Mouse (Mus musculus) left cerebral cortex, adult 9 months (tissue): Measurements from ENCODE around the gene Olfr1417.

Source experiments
- DNase-seq, 2 experiments: peaks; one replicate each; pipeline ENCODE4 v3.0.0; 2022; ENCODE audit warnings: low spot score in 2 of 2

Olfr1417 gene

DNA sequence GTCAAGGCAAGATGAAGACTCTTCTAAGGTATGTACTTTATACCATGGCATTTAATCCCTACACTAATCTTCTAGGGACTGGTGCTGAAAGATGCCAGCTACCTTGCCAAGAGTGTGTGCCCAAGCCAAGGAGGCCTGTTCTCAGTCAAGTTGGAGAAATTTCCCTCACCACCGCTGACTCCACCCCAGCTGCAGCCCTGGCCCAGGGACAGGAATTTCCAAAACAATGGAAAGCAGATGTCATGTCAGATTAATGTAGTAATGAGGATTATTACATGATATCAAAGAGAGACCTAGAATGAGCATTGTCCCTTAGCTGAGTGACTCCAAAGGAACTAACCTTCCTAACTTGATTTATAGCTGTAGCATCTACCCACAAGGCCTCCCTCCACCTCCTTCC is 28.2 kb downstream of the Olfr1417 start:
- DNase-seq: no peak

DNA sequence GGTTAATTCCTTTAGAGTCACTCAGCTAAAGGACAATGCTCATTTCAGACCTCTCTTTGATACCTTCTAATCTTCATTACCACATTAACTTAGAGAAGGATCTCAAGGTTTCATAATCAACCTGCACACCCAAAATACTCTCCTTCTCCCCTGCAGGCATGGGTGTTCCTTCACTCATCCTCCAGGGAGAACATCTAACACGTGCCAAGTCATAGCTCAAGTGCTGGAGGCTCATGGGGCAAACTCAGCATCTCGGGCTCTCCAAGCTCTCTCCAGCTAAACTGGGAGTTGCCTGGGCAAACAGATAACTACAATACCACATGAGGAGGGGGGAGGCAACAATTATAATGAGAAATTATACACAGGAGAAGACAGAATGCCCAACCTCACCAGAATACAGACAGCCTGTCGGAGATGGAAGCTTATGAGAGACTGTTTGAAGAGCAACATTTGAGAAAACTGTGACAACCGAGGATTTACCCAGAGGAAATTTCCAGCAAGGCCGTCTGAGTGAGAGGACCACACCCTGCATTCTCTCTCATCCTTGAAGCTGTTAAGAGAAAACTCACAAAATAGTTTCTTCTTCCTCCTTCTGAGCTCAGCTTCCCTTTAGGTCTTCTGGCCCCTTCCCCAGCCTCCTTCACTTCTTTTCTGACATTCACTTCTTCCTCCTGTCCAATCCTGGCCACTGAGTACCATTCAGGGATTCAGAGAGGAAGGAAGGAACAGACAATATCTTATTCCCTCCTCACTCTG is 28.8 kb downstream of the Olfr1417 start:
- no peak for DNase-seq

- no peak for DNase-seq
These were observed 30.6 kb downstream of the Olfr1417 start for GRCm38 (mm10) chr19:11808452-11808851.

DNA sequence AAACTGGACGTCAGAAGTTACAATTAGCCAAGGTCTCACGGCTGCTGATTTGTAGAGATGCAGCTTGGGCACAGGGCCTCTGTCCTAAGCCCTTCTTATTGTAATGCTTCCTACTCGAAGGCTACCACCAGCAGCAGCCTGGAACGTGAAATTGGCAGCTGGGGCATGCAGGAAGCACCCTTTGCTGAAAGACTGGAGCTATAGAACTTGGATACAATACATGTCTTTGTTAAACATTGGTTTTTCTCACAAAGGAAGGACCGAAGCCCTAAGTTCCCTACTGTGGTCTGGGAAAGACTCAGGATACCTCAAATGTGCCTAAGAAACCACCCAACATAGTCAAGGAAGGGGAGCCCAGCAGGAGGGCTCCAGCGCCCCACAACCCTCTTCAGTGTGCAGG is 31.2 kb downstream of the Olfr1417 start:
- DNase-seq: no peak

DNA sequence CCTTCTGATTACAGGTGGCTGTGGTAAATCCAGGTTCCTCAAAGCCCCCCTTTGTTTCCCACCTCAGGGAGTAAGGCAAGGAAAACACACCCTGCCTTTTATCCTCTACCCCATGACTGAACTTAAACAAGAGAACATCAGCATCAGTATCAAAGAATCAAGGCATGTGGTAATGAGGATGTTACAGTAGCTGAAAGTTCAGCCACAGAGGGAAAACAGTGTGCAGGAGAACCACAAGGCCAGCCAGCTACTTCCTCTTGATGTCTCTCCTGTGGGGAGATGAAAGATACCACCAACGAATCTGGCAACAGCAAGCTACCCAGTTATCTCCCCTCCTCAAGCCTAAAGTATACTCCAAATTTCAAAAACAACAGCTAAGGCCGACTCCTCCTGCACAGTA is 31.8 kb downstream of the Olfr1417 start:
- no peak for DNase-seq

GRCm38 (mm10) chr19:11804423-11804822 is 34.6 kb downstream of the Olfr1417 start:
- no peak for DNase-seq

GRCm38 (mm10) chr19:11800531-11801315 is 38.3 kb downstream of the Olfr1417 start:
- no peak for DNase-seq

DNA sequence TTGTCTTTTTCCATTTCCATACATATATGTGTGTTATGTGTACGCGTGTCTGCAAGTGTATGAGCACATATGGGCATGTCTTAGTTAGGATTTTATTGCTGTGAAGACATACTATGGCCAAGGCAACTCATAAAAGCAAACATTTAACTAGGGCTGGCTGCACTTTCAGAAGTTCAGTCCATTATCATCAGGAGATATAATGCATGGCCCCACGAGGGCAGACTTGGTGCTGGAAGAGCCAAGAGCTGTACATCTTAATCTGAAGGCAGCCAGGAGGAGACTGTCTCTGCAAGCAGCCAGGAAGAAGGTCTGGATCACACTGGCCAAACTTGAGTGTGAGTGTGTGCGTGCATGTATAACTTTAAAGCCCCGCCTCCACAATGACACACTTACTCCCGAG is 44.6 kb downstream of the Olfr1417 start:
- no peak for DNase-seq

DNA sequence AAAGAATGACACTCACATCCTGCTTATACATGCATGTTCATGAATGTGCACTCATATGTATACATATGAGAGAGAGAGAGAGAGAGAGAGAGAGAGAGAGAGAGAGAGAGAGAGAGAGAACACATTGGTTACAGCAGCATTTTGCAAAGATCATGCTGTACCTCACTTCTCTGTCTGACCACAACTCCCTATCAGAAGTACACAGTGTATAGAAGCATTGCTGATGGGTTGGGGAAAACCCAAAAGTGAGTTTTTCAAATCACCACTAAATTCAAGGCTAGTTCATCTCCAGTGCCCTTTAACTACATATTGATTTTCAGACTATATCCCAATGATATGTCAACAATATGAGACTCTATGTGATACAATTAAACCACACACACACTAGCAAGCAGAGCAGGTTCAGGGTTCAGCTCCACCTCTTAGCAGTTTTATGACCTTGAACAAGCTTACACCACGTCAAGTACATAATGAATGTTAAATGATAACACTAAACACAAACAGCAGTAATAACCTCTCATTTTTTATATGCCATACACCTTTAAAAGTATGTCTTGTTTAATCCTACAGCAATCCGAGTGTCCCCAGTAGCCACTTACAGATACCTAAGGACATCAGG is 45.2 kb downstream of the Olfr1417 start:
- no peak for DNase-seq

DNA sequence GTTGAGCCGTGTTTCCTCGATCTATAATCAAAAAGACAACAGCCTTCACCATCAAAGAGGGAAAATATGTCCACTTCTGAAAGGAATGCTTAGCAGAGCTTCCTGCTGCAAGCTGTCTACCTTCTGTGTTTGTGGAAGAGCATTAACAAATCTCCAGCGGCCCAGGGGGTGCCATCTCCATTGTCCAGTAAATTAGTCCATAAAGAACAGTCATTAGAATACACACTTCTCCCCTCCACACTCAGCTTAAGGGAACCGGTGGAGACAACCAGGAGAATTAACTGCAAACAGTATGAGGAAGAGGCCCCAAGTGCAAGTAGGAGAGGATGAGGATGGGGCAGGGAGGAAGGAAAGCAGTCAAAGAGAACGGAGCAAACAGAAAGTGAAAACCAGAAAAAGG is 47.2 kb downstream of the Olfr1417 start:
- DNase-seq: no peak

- DNase-seq: no peak
These were observed 50.1 kb downstream of the Olfr1417 start for GRCm38 (mm10) chr19:11788876-11789275.

DNA sequence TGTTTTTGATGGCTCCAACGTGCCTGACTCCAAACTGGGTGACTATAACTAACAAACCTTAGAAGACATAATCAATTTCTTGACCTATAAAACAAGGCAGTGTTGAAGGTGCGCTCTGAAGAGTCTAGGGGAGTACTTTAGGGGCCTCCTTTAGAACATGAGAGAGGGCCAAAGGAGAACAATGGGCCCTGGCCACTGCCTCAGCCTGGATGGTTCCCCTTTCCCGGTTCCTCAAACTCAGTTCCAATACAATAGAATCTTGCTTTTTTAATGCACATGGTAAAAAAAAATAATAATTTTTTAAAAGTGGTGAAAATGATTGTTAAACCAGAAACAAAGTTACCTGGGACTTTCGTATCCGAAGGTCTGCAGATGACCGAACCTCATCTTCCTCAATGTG is 51.2 kb downstream of the Olfr1417 start:
- DNase-seq: no peak

DNA sequence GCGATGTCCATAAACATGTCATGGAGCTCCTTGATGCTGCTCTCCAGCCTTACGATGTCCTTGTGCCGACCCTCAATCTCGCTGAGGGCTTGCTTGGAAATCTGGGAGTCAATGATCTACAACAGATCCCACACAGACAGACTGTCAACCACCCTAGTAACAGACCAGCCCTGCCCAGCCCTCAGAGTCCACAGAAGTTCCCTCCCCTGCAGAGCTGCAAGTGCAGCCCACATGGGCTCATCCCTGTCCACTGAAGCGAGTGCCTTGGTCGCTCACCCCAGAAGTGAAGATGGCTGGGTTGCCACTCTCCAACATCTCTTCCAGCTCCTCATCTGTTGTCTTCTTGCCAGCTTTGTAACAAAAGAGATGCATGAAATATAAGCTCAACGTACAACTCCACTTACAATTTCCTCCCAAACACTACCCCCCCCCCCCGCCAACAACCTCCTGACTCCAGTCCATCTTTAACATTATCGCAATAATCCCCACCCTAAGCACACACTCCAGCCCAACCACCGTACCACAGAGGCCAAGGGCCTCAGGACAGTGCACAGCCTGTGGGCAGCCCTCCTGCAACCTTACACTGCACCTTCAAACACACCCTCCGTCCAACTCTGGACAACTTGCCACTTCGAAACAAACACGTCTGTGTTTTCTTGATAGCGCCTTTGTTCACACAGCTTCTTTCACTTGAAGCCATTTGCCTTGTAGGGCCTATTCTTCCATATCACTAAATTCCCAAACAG is 53.4 kb downstream of the Olfr1417 start:
- DNase-seq: no peak

GRCm38 (mm10) chr19:11777191-11777865 is 61.7 kb downstream of the Olfr1417 start:
- DNase-seq: peak in 1 of 2 experiments; percentile 75
